Mouse (Mus musculus) C2C12 (cell line): ENCODE results near the gene Iqgap1.
"Not testable (repeated sequence)": the region's sequence is repeated elsewhere in the genome, so short reads cannot be mapped to it uniquely, and the experiment has no call there.

Source experiments
- CEBPB ChIP-seq: IDR thresholded peaks from one replicate; pipeline ENCODE4 v1.6.1; 2011; ENCODE audit warnings: low read depth, mild to moderate bottlenecking, control low read depth, moderate library complexity
- CTCF ChIP-seq: IDR thresholded peaks from one replicate; pipeline ENCODE4 v1.5.1; 2011; ENCODE audit not compliant: control insufficient read depth, insufficient read depth, insufficient read length
- FOSL1 ChIP-seq: IDR thresholded peaks from one replicate; pipeline ENCODE4 v1.8.0; 2011; ENCODE audit warnings: mild to moderate bottlenecking, low read length; ENCODE audit not compliant: poor library complexity, insufficient read depth, severe bottlenecking
- MAX ChIP-seq: IDR thresholded peaks from one replicate; pipeline ENCODE4 v1.6.1; 2011; ENCODE audit warnings: mild to moderate bottlenecking, control low read depth
- MYOD1 ChIP-seq: IDR thresholded peaks from one replicate; pipeline ENCODE4 v1.6.1; 2011; ENCODE audit warnings: low read depth; ENCODE audit not compliant: control insufficient read depth, insufficient read length
- MYOG ChIP-seq: IDR thresholded peaks from one replicate; pipeline ENCODE4 v1.6.1; 2011; ENCODE audit not compliant: control insufficient read depth, insufficient read length; ENCODE audit errors: extremely low read depth
- USF1 ChIP-seq: IDR thresholded peaks from one replicate; pipeline ENCODE4 v1.6.1; 2011; ENCODE audit warnings: low read depth, mild to moderate bottlenecking, control low read depth, moderate library complexity

- not testable (repeated sequence) for TF ChIP-seq MAX, USF1, CTCF, MYOG, MYOD1, FOSL1, CEBPB
These were observed 76.7 kb downstream of the Iqgap1 start for GRCm38 (mm10) chr7:80749109-80749508.
